Mouse (Mus musculus) right cerebral cortex, postnatal 14 days (tissue): ENCODE measurements at regions not wholly inside any gene's neighbourhood (a gene's known extent, or its start where the extent isn't known, plus 50 kb on each side); places are given as distances from the start of the nearest gene placed in this dataset.

Experiments
- DNase-seq: peaks from one replicate; pipeline ENCODE4 v3.0.0; 2022

GRCm38 (mm10) chr10:8980568-8980967 is 94.7 kb upstream of the Sash1 start:
- DNase-seq = no peak

GRCm38 (mm10) chr10:8978595-8978994 is 92.7 kb upstream of the Sash1 start:
- DNase-seq = no peak

- DNase-seq = no peak
Measured at GRCm38 (mm10) chr10:8973934-8974333, 88.1 kb upstream of the Sash1 start.

GRCm38 (mm10) chr10:8972789-8973551 is 87.1 kb upstream of the Sash1 start:
- DNase-seq = no peak

- no peak for DNase-seq
Measured at GRCm38 (mm10) chr10:8970807-8971206, 84.9 kb upstream of the Sash1 start.

- DNase-seq = no peak
Measured at GRCm38 (mm10) chr10:8969586-8969985, 83.7 kb upstream of the Sash1 start.

- no peak for DNase-seq
Measured at GRCm38 (mm10) chr10:8969016-8969415, 83.1 kb upstream of the Sash1 start.

- DNase-seq = no peak
Measured at GRCm38 (mm10) chr10:8968276-8968923, 82.5 kb upstream of the Sash1 start.

GRCm38 (mm10) chr10:8962921-8963320 is 77.1 kb upstream of the Sash1 start:
- DNase-seq = no peak

- DNase-seq = no peak
Measured at GRCm38 (mm10) chr10:8960964-8961675, 75.2 kb upstream of the Sash1 start.

- no peak for DNase-seq
Measured at GRCm38 (mm10) chr10:8960275-8960960, 74.5 kb upstream of the Sash1 start.

- no peak for DNase-seq
Measured at GRCm38 (mm10) chr10:8955499-8956211, 69.8 kb upstream of the Sash1 start.

- DNase-seq = no peak
Measured at GRCm38 (mm10) chr10:8954003-8954402, 68.1 kb upstream of the Sash1 start.

- no peak for DNase-seq
Measured at GRCm38 (mm10) chr10:8952922-8953321, 67.1 kb upstream of the Sash1 start.

GRCm38 (mm10) chr10:8951937-8952336 is 66.1 kb upstream of the Sash1 start:
- no peak for DNase-seq

- DNase-seq = no peak
Measured at GRCm38 (mm10) chr10:8951236-8951825, 65.5 kb upstream of the Sash1 start.

GRCm38 (mm10) chr10:8948227-8948626 is 62.4 kb upstream of the Sash1 start:
- DNase-seq = no peak

- no peak for DNase-seq
Measured at GRCm38 (mm10) chr10:8945195-8945751, 59.4 kb upstream of the Sash1 start.

- no peak for DNase-seq
Measured at GRCm38 (mm10) chr10:8944586-8944985, 58.7 kb upstream of the Sash1 start.

GRCm38 (mm10) chr10:8943698-8944097 is 57.8 kb upstream of the Sash1 start:
- DNase-seq = no peak

GRCm38 (mm10) chr10:8942967-8943471 is 57.1 kb upstream of the Sash1 start:
- no peak for DNase-seq

GRCm38 (mm10) chr10:8936369-8936768 is 50.5 kb upstream of the Sash1 start:
- DNase-seq = no peak
